Mouse (Mus musculus) CH12.LX (cell line): Measurements from ENCODE around the gene Rsph6a. TPM values are rescaled to one million over a fixed set of nuclear protein-coding genes. Genes with fewer than 3 reads are reported as not detected.

Experiments
- DNase-seq: peaks from one replicate; pipeline ENCODE4 v3.0.0-alpha.2; 2013; ENCODE audit errors: extremely low read depth
- H3K27ac ChIP-seq: 2 replicates; pipeline ENCODE4 v1.5.1; 2012; ENCODE audit warnings: low read depth, mild to moderate bottlenecking, control low read depth, moderate library complexity; ENCODE audit not compliant: insufficient read depth
- H3K27me3 ChIP-seq: replicated peaks from 2 replicates; pipeline ENCODE3; 2012; ENCODE audit warnings: inconsistent platforms
- H3K36me3 ChIP-seq, 2 experiments: replicated peaks in 1 of 2; 2 replicates each; pipeline versions ENCODE3 to v1.6.1; 2012; ENCODE audit warnings: inconsistent platforms in 1 of 2, low read length in 1 of 2, mild to moderate bottlenecking in 1 of 2, mixed read lengths in 1 of 2, moderate library complexity in 1 of 2; ENCODE audit not compliant: control insufficient read depth in 1 of 2, insufficient read depth in 1 of 2
- H3K4me1 ChIP-seq, 2 experiments: 2 replicates each; pipeline ENCODE4 v1.6.1; 2012; ENCODE audit warnings: inconsistent platforms in 1 of 2, moderate library complexity in 1 of 2; ENCODE audit not compliant: insufficient read depth in 2 of 2, control insufficient read depth in 1 of 2
- H3K4me2 ChIP-seq: 2 replicates; pipeline ENCODE4 v1.6.1; 2012; ENCODE audit warnings: low read depth, mild to moderate bottlenecking, control low read depth; ENCODE audit not compliant: poor library complexity, insufficient read depth, severe bottlenecking
- H3K4me3 ChIP-seq, 3 experiments: fragments of 150-350 bp in 1 of 3; sonication (generic) in 1 of 3; replicated peaks in 1 of 3; 2 replicates each; pipeline versions ENCODE3 to v1.5.1; 2011 to 2012; ENCODE audit warnings: low read depth in 2 of 3, low read length in 2 of 3, mild to moderate bottlenecking in 2 of 3, moderate library complexity in 2 of 3, control low read depth in 1 of 3, improper control_type of control experiment in 1 of 3, inconsistent platforms in 1 of 3, mixed read lengths in 1 of 3; ENCODE audit not compliant: poor library complexity in 1 of 3
- H3K79me2 ChIP-seq: replicated peaks from 2 replicates; pipeline ENCODE4 v1.6.1; 2012; ENCODE audit warnings: mild to moderate bottlenecking, moderate library complexity; ENCODE audit not compliant: control insufficient read depth, poor library complexity, insufficient read depth, severe bottlenecking; ENCODE audit errors: extremely low read depth
- H3K9ac ChIP-seq: 2 replicates; pipeline ENCODE4 v1.6.1; 2012; ENCODE audit warnings: low read depth, mild to moderate bottlenecking, control low read depth, moderate library complexity; ENCODE audit not compliant: insufficient read depth
- H3K9me3 ChIP-seq: replicated peaks from 2 replicates; pipeline ENCODE3; 2012; ENCODE audit warnings: low read length, inconsistent platforms, mixed read lengths
- BHLHE40 ChIP-seq: IDR thresholded peaks from 2 replicates; pipeline ENCODE4 v1.6.1; 2011; ENCODE audit warnings: mild to moderate bottlenecking, low read depth, low read length, improper control_type of control experiment
- CHD2 ChIP-seq: IDR thresholded peaks from 2 replicates; pipeline ENCODE4 v1.6.1; 2011; ENCODE audit warnings: low read length, improper control_type of control experiment
- CTCF ChIP-seq, 2 experiments: IDR thresholded peaks in 1 of 2; conservative IDR thresholded peaks in 1 of 2; 2 replicates each; pipeline ENCODE4 v1.5.1; 2011 to 2012; ENCODE audit warnings: low read depth in 2 of 2, low read length in 2 of 2, improper control_type of control experiment in 1 of 2, inconsistent platforms in 1 of 2, mild to moderate bottlenecking in 1 of 2, moderate library complexity in 1 of 2
- E2F4 ChIP-seq: IDR thresholded peaks from 2 replicates; pipeline ENCODE4 v1.6.1; 2011; ENCODE audit warnings: low read depth, low read length, improper control_type of control experiment; ENCODE audit not compliant: insufficient replicate concordance
- ELF1 ChIP-seq: IDR thresholded peaks from 2 replicates; pipeline ENCODE4 v1.6.1; 2014; ENCODE audit warnings: low read depth, mild to moderate bottlenecking, inconsistent platforms, low read length, improper control_type of control experiment
- EP300 ChIP-seq: IDR thresholded peaks from 2 replicates; pipeline ENCODE4 v1.6.1; 2011; ENCODE audit warnings: low read length, improper control_type of control experiment
- ETS1 ChIP-seq: conservative IDR thresholded peaks from 2 replicates; pipeline ENCODE4 v1.6.1; 2012; ENCODE audit warnings: low read depth, mild to moderate bottlenecking, inconsistent platforms, low read length, improper control_type of control experiment, moderate library complexity
- HCFC1 ChIP-seq: IDR thresholded peaks from 2 replicates; pipeline ENCODE4 v1.6.1; 2012; ENCODE audit warnings: low read depth, mild to moderate bottlenecking, inconsistent platforms, low read length, improper control_type of control experiment
- JUN ChIP-seq: IDR thresholded peaks from 2 replicates; pipeline ENCODE4 v1.6.1; 2011; ENCODE audit warnings: low read depth, mild to moderate bottlenecking, low read length, improper control_type of control experiment, moderate library complexity; ENCODE audit not compliant: insufficient read depth
- JUND ChIP-seq: conservative IDR thresholded peaks from 2 replicates; pipeline ENCODE4 v1.6.1; 2011; ENCODE audit warnings: low read depth, low read length, improper control_type of control experiment
- KAT2A ChIP-seq: IDR thresholded peaks from 2 replicates; pipeline ENCODE4 v1.6.1; 2012; ENCODE audit warnings: low read length, improper control_type of control experiment, inconsistent platforms; ENCODE audit not compliant: insufficient replicate concordance
- MAFK ChIP-seq: IDR thresholded peaks from 2 replicates; pipeline ENCODE4 v1.6.1; 2011; ENCODE audit warnings: low read length, improper control_type of control experiment; ENCODE audit not compliant: insufficient replicate concordance
- MAX ChIP-seq: IDR thresholded peaks from 2 replicates; pipeline ENCODE4 v1.6.1; 2011; ENCODE audit warnings: low read length, improper control_type of control experiment
- MAZ ChIP-seq: IDR thresholded peaks from 2 replicates; pipeline ENCODE4 v1.6.1; 2012; ENCODE audit warnings: low read depth, mild to moderate bottlenecking, inconsistent platforms, low read length, improper control_type of control experiment, moderate library complexity
- MEF2A ChIP-seq: IDR thresholded peaks from 2 replicates; pipeline ENCODE4 v1.6.1; 2014; ENCODE audit warnings: low read depth, mild to moderate bottlenecking, inconsistent platforms, low read length, improper control_type of control experiment, borderline replicate concordance
- MXI1 ChIP-seq: IDR thresholded peaks from 2 replicates; pipeline ENCODE4 v1.6.1; 2011; ENCODE audit warnings: mild to moderate bottlenecking, low read depth, low read length, improper control_type of control experiment
- NELFE ChIP-seq: IDR thresholded peaks from 2 replicates; pipeline ENCODE4 v1.6.1; 2011; ENCODE audit warnings: low read depth, low read length, improper control_type of control experiment
- NRF1 ChIP-seq: IDR thresholded peaks from 2 replicates; pipeline ENCODE4 v1.6.1; 2014; ENCODE audit warnings: low read depth, mild to moderate bottlenecking, inconsistent platforms, low read length, improper control_type of control experiment, moderate library complexity
- PAX5 ChIP-seq: IDR thresholded peaks from 2 replicates; pipeline ENCODE4 v1.6.1; 2012; ENCODE audit warnings: low read length, inconsistent platforms, mixed read lengths
- RAD21 ChIP-seq: IDR thresholded peaks from 2 replicates; pipeline ENCODE4 v1.6.1; 2011; ENCODE audit warnings: low read depth, mild to moderate bottlenecking, low read length, improper control_type of control experiment, moderate library complexity
- RCOR1 ChIP-seq: conservative IDR thresholded peaks from 2 replicates; pipeline ENCODE4 v1.6.1; 2012; ENCODE audit warnings: low read depth, mild to moderate bottlenecking, inconsistent platforms, low read length, improper control_type of control experiment
- SIN3A ChIP-seq: IDR thresholded peaks from 2 replicates; pipeline ENCODE4 v1.6.1; 2012; ENCODE audit warnings: low read length, improper control_type of control experiment, inconsistent platforms
- TBP ChIP-seq: conservative IDR thresholded peaks from 2 replicates; pipeline ENCODE4 v1.6.1; 2011; ENCODE audit warnings: low read depth, low read length, improper control_type of control experiment
- UBTF ChIP-seq: IDR thresholded peaks from 2 replicates; pipeline ENCODE4 v1.6.1; 2012; ENCODE audit warnings: low read depth, mild to moderate bottlenecking, inconsistent platforms, low read length, improper control_type of control experiment, moderate library complexity
- USF1 ChIP-seq: IDR thresholded peaks from 2 replicates; pipeline ENCODE4 v1.6.1; 2014; ENCODE audit warnings: low read depth, mild to moderate bottlenecking, inconsistent platforms, low read length, improper control_type of control experiment
- USF2 ChIP-seq: conservative IDR thresholded peaks from 2 replicates; pipeline ENCODE4 v1.6.1; 2011; ENCODE audit warnings: low read depth, low read length, improper control_type of control experiment
- ZMIZ1 ChIP-seq: IDR thresholded peaks from 2 replicates; pipeline ENCODE4 v1.6.1; 2012; ENCODE audit warnings: low read depth, mild to moderate bottlenecking, inconsistent platforms, low read length, improper control_type of control experiment
- ZNF384 ChIP-seq: IDR thresholded peaks from 2 replicates; pipeline ENCODE4 v1.6.1; 2012; ENCODE audit warnings: low read depth, low read length, improper control_type of control experiment, inconsistent platforms
- dilution Hi-C: fragments of 300-500 bp; cut with MboI; formaldehyde crosslinking; loops from 2 replicates; pipeline ENCODE4 v1.14.3; 2020; ENCODE audit warnings: low sequenced_read_pairs; ENCODE audit not compliant: extremely low pct_unique_long_range_greater_than_20kb, extremely low pct_ligation_motif_present
- in situ Hi-C: fragments of 300-500 bp; cut with MboI; formaldehyde crosslinking; loops from 3 replicates; pipeline ENCODE4 v1.14.3; 2019; ENCODE audit warnings: low sequenced_read_pairs, low pct_ligation_motif_present, low pct_unique_long_range_greater_than_20kb, mixed read lengths
- polyA plus RNA-seq: library from polyadenylated mRNA; unstranded; fragments of >175 nt; gene quantifications from 2 replicates; pipeline ENCODE4 v1.2.1, GENCODE M21; 2012; ENCODE audit warnings: low read depth; ENCODE audit not compliant: insufficient read length
- total RNA-seq, 2 experiments: library from RNA; depleted of rRNA; stranded (reverse); fragments of 300-350 nt in 1 of 2; fragments of >200 nt in 1 of 2; gene quantifications; 2 replicates each; pipeline ENCODE4 v1.2.3; 2012 to 2014

Gene Rsph6a
- total and polyA plus RNA-seq, 3 experiments = 0.25 TPM; not detected in 2

GRCm38 (mm10) chr7:19024096-19024506 lies 30.4 kb upstream of the Rsph6a start, which contains the start of gene Sympk (continued):
- TF ChIP-seq ETS1 (no peak), KAT2A (peak; percentile 100), CHD2 (peak; percentile 16; the same call in 1 of the 2 replicates), RCOR1 (no peak), PAX5 (no peak), MAFK (no peak), MAZ (no peak), BHLHE40 (peak; percentile 36; the same call in 1 of the 2 replicates), ELF1 (peak; percentile 96)

- peak overlapping the region; percentile 84 to 88 (median 87) for H3K4me3 ChIP-seq
- DNase-seq = no peak
Measured at GRCm38 (mm10) chr7:19024581-19025255, 29.8 kb upstream of the Rsph6a start.

GRCm38 (mm10) chr7:19028067-19028466 lies 26.4 kb upstream of the Rsph6a start:
- Histone ChIP-seq H3K4me3 (no peak overlapping the region), H3K79me2 (peaks cover 33% of the 10 kb centered on the region), H3K27me3 (peaks cover 7% of the 10 kb centered on the region), H3K27ac (no peak overlapping the region), H3K36me3 (peaks cover 46 to 53% of the 10 kb centered on the region in 2 experiments), H3K9me3 (no peaks in the 10 kb centered on the region), H3K4me2 (no peak overlapping the region), H3K4me1 (peaks cover 17 to 33% of the 10 kb centered on the region in 2 experiments), H3K9ac (no peak overlapping the region)
- dilution Hi-C loops (no loop called here), in situ Hi-C loops (loop anchor here (10.0 kb wide), 1 partner anchor 133 kb away; no protein-coding TSS in a partner anchor)
- TF ChIP-seq JUND (0 out of 2 replicates have a peak, but pooled peaks have one; percentile 11), ETS1 (no peak), ZNF384 (no peak), E2F4 (no peak), MAZ (no peak), USF1 (no peak), MEF2A (no peak), ZMIZ1 (no peak)
- peak; percentile 21 for DNase-seq

More at GRCm38 (mm10) chr7:19024581-19025255, 29.8 kb upstream of the Rsph6a start:
- H3K4me1 ChIP-seq = peaks cover 17 to 35% of the 10 kb centered on the region in 2 experiments
- H3K4me2 ChIP-seq = peak overlapping the region; percentile 70
- H3K27me3 ChIP-seq = peaks cover 39% of the 10 kb centered on the region
- peaks cover 18 to 23% of the 10 kb centered on the region in 2 experiments for H3K36me3 ChIP-seq
- no peaks in the 10 kb centered on the region for H3K9me3 ChIP-seq
- TF ChIP-seq NELFE = no peak
- 0 out of 2 replicates have a peak, but pooled peaks have one; percentile 54 for TF ChIP-seq UBTF
- TF ChIP-seq JUN = no peak
- no peak for TF ChIP-seq EP300
- TF ChIP-seq SIN3A = no peak
- no peak for TF ChIP-seq ZMIZ1
- no peak for TF ChIP-seq RCOR1
- TF ChIP-seq HCFC1 = no peak
- no peak for TF ChIP-seq MAZ
- TF ChIP-seq MXI1 = no peak
- TF ChIP-seq CTCF (conservative IDR thresholded peaks at IDR 0.05 in 1 of 2, IDR thresholded peaks at IDR 0.05 in 1 of 2; ENCODE audit: low read depth in 2 of 2, low read length in 2 of 2) = no peak
- no peak for TF ChIP-seq TBP
- TF ChIP-seq MAX = no peak
- TF ChIP-seq NRF1 = peak; percentile 6; the same call in 1 of the 2 replicates
- TF ChIP-seq PAX5 = no peak
- TF ChIP-seq RAD21 = no peak
- TF ChIP-seq USF2 = no peak
- peak overlapping the region; percentile 87 for H3K9ac ChIP-seq
- in situ Hi-C loops = loop anchor here (10.0 kb wide), 1 partner anchor 130 kb away; no protein-coding TSS in a partner anchor
- no peak overlapping the region for H3K27ac ChIP-seq
- dilution Hi-C loops = no loop called here
- peaks cover 33% of the 10 kb centered on the region for H3K79me2 ChIP-seq
